Comparison of ENCODE assay signal across 8 mouse cellular contexts in the genomic region with DNA sequence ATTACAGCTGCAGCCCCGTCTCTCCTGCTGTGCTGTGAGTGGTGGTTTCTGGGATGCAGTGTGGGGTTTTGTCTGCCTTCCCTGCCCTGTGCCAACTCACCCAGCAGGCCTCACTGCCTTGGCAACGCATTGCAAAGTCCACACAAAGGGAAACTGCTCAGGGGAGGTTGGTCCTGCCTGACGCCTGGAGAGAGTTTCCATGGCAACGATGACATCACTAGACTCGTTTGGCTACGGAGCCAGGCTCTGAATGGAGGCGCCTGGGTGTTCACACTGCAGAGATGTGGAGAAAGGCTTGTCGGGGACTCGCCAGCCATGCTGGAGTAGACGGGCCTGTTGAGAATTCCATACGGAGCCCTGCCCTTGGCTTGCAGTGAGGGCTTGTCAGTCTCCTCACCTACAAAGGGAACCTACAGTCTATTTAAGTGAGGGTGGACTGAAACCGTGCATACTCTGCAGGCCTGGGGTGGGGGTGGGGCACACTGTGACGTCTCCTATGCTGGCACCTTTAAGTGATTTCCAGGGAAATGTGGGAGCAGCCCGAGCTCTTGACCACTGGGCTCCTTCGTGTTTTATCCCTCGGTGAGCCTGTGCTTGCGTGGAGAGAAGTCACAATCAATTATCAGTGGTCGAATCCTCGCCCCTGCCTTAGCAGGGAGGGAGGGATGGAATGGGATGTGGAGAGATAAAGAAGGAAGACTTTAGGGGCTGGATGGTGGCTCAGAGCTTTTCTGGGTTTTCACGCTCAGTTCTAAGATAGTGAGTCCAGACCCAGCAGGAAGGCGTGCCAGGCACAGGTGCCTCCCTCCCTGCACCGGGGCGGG. TPM values are rescaled to one million over a fixed set of nuclear protein-coding genes. Genes with fewer than 3 reads are reported as not detected.
DNase-seq lines count a peak whose midpoint lies in the region; ATAC-seq and TF ChIP-seq lines count a peak whose summit lies in the region.

No protein-coding gene starts in this region.

- WGBS in forebrain, postnatal 0 days, result 2% methylated on average over 23 of the region's 23 CpGs
- WGBS in hindbrain, embryonic 10.5 days, result 6% methylated on average over 23 of the region's 23 CpGs
- WGBS in lung, adult 2 months, result 14% methylated on average over 23 of the region's 23 CpGs
- WGBS in neural tube, embryonic 14.5 days, result 2% methylated on average over 23 of the region's 23 CpGs

- peak; percentile 25; the same call in 1 of the 2 replicates for TF ChIP-seq POLR2A in lung, adult 2 months (IDR thresholded peaks at IDR 0.05; ENCODE audit: borderline replicate concordance, extremely low read depth, low read depth, low read length)

- peak overlapping the region; percentile 52 for H3K9ac ChIP-seq in forebrain, postnatal 0 days
- peak overlapping the region; percentile 53 for H3K9ac ChIP-seq in neural tube, embryonic 14.5 days (replicated peaks; ENCODE audit: low read depth, low read length)

- peak overlapping the region; percentile 98 for H3K27ac ChIP-seq in forebrain, postnatal 0 days (ENCODE audit: low read depth, low read length)
- H3K27ac ChIP-seq in hindbrain, embryonic 10.5 days, result peak overlapping the region; percentile 92
- H3K27ac ChIP-seq in neural tube, embryonic 14.5 days (ENCODE audit: low read depth, low read length), result peak overlapping the region; percentile 99

- ATAC-seq in forebrain, postnatal 0 days, result peak; percentile 97
- ATAC-seq in neural tube, embryonic 14.5 days (ENCODE audit: low read depth), result peak; percentile 96

- H3K9me3 ChIP-seq in forebrain, postnatal 0 days (ENCODE audit: low read length), result no peaks in the 10 kb centered on the region
- H3K9me3 ChIP-seq in hindbrain, embryonic 10.5 days, result no peaks in the 10 kb centered on the region
- H3K9me3 ChIP-seq in neural tube, embryonic 14.5 days (ENCODE audit: control insufficient read depth, low read length), result no peaks in the 10 kb centered on the region

- peak overlapping the region; percentile 7; the same call in 1 of the 2 replicates for H3K4me3 ChIP-seq in forebrain, postnatal 0 days (ENCODE audit: low read depth, low read length)
- peak overlapping the region; percentile 43 for H3K4me3 ChIP-seq in hindbrain, embryonic 10.5 days
- no peak overlapping the region for H3K4me3 ChIP-seq in lung, adult 2 months (replicated peaks; ENCODE audit: extremely low read depth, low read depth, low read length)
- H3K4me3 ChIP-seq in neural tube, embryonic 14.5 days (ENCODE audit: low read depth, low read length), result 0 out of 2 replicates have a peak overlapping the region, but pooled peaks have one; percentile 13

- H3K4me1 ChIP-seq in forebrain, postnatal 0 days (ENCODE audit: insufficient read depth), result peaks cover 31% of the 10 kb centered on the region
- peaks cover 57% of the 10 kb centered on the region for H3K4me1 ChIP-seq in hindbrain, embryonic 10.5 days (replicated peaks)
- H3K4me1 ChIP-seq in lung, adult 2 months (ENCODE audit: control insufficient read depth, insufficient read depth, low read length), result peaks cover 11% of the 10 kb centered on the region; the same call in 1 of the 2 replicates
- peaks cover 25% of the 10 kb centered on the region for H3K4me1 ChIP-seq in neural tube, embryonic 14.5 days (ENCODE audit: control insufficient read depth, insufficient read depth, low read length)

- no peaks in the 10 kb centered on the region for H3K27me3 ChIP-seq in forebrain, postnatal 0 days (ENCODE audit: insufficient read depth, low read length)
- H3K27me3 ChIP-seq in hindbrain, embryonic 10.5 days (ENCODE audit: insufficient read depth, poor library complexity, severe bottlenecking), result no peaks in the 10 kb centered on the region
- H3K27me3 ChIP-seq in neural tube, embryonic 14.5 days (ENCODE audit: control insufficient read depth, insufficient read depth, low read length), result no peaks in the 10 kb centered on the region

- peak overlapping the region; percentile 35 for H3K4me2 ChIP-seq in forebrain, postnatal 0 days (ENCODE audit: low read depth)
- peak overlapping the region; percentile 38 for H3K4me2 ChIP-seq in neural tube, embryonic 14.5 days (ENCODE audit: low read depth, low read length)

- peak; percentile 34; the same call in 1 of the 2 replicates for TF ChIP-seq CTCF in forebrain, postnatal 0 days (IDR thresholded peaks at IDR 0.05; ENCODE audit: low read depth)
- TF ChIP-seq CTCF in lung, adult 2 months (IDR thresholded peaks at IDR 0.05; ENCODE audit: insufficient read depth, low read length), result no peak

- H3K36me3 ChIP-seq in forebrain, postnatal 0 days (ENCODE audit: insufficient read depth), result no peaks in the 10 kb centered on the region
- H3K36me3 ChIP-seq in hindbrain, embryonic 10.5 days, result no peaks in the 10 kb centered on the region
- no peaks in the 10 kb centered on the region for H3K36me3 ChIP-seq in neural tube, embryonic 14.5 days (ENCODE audit: control insufficient read depth, insufficient read depth, low read length)

- peak; percentile 98 for DNase-seq in MN1 (ENCODE audit: low spot score)
- DNase-seq in cerebellum, adult 11-12 months, result peak; percentile 98
- peak; percentile 99 for DNase-seq in forebrain, postnatal 0 days
- peak; percentile 93 for DNase-seq in hindbrain, embryonic 10.5 days (ENCODE audit: low spot score)
- peak; percentile 96 to 99 for DNase-seq in layer of hippocampus, adult 8-10 months (ENCODE audit: low spot score in 2 of 2)
- peak; percentile 71 for DNase-seq in lung, adult 2 months
- peak; percentile 79 to 87 for DNase-seq in urinary bladder, postnatal 36 days (ENCODE audit: low spot score in 2 of 2)

RNA-seq across cellular contexts. Expression of a gene that starts 50.6 kb away (rescaled TPM):
- 12.5 and 17.3 TPM in 2 replicates for total RNA-seq in forebrain, postnatal 0 days (2014; rRNA removed)
- polyA plus RNA-seq in forebrain, postnatal 0 days (2015; fragmentation: Nextera tagmentation; extraction: Ambion mirVana), result 27.9 and 31.6 TPM in 2 replicates
- polyA plus RNA-seq in hindbrain, embryonic 10.5 days (2016; fragmentation: Nextera tagmentation; extraction: Ambion mirVana), result 22.3 and 31.1 TPM in 2 replicates
- 10 to 100 TPM; 35.8 to 44.1 (median 39.9) TPM for total RNA-seq in layer of hippocampus, adult 8-10 months (2022)
- 27.9 and 37.2 TPM in 2 replicates for polyA plus RNA-seq in lung, adult 2 months (2012; rRNA removed)
- 27.9 and 31.1 TPM in 2 replicates for polyA plus RNA-seq in neural tube, embryonic 14.5 days (2014; fragmentation: Nextera tagmentation; extraction: Ambion mirVana)
